Mouse (Mus musculus): ENCODE data around the gene Gcm1. TPM values are rescaled to one million over a fixed set of nuclear protein-coding genes. Genes with fewer than 3 reads are reported as not detected.

Gcm1 gene
- not detected in 2 replicates for polyA plus RNA-seq (2014; fragmentation: Nextera tagmentation; extraction: Ambion mirVana)

- Histone ChIP-seq H3K9me3 (ENCODE audit: control insufficient read depth, low read length) (no peaks in the 10 kb centered on the region), H3K27ac (no peak within 1 kb of the TSS), H3K9ac (no peak within 1 kb of the TSS), H3K4me2 (replicated peaks) (no peak within 1 kb of the TSS), H3K27me3 (ENCODE audit: control insufficient read depth, insufficient read depth, low read length) (no peaks in the 10 kb centered on the region), H3K36me3 (replicated peaks; ENCODE audit: control insufficient read depth, insufficient read depth) (no peaks in the 10 kb centered on the region), H3K4me1 (replicated peaks; ENCODE audit: control insufficient read depth, insufficient read depth, low read length) (no peaks in the 10 kb centered on the region), H3K4me3 (replicated peaks; ENCODE audit: low read length) (no peak within 1 kb of the TSS)
- no peak for ATAC-seq (ENCODE audit: low FRiP score)
- no peak for DNase-seq (ENCODE audit: low spot score)
- 63% methylated on average over 3 of the region's 3 CpGs for WGBS
These were observed at the start of gene Gcm1 for GRCm38 (mm10) chr9:78051677-78052076. Gene Gcm1 (plus strand): TSS chr9:78051924.

- Histone ChIP-seq H3K9me3 (ENCODE audit: control insufficient read depth, low read length) (no peaks in the 10 kb centered on the region), H3K27ac (no peak overlapping the region), H3K4me3 (replicated peaks; ENCODE audit: low read length) (no peak overlapping the region), H3K4me2 (replicated peaks) (no peak overlapping the region), H3K36me3 (replicated peaks; ENCODE audit: control insufficient read depth, insufficient read depth) (no peaks in the 10 kb centered on the region), H3K27me3 (ENCODE audit: control insufficient read depth, insufficient read depth, low read length) (no peaks in the 10 kb centered on the region), H3K4me1 (replicated peaks; ENCODE audit: control insufficient read depth, insufficient read depth, low read length) (no peaks in the 10 kb centered on the region), H3K9ac (no peak overlapping the region)
- WGBS = 89% methylated on average over 2 of the region's 2 CpGs
- DNase-seq (ENCODE audit: low spot score) = no peak
- no peak for ATAC-seq (ENCODE audit: low FRiP score)
These were observed 48.4 kb upstream of the Gcm1 start for GRCm38 (mm10) chr9:78003278-78003677.

DNA sequence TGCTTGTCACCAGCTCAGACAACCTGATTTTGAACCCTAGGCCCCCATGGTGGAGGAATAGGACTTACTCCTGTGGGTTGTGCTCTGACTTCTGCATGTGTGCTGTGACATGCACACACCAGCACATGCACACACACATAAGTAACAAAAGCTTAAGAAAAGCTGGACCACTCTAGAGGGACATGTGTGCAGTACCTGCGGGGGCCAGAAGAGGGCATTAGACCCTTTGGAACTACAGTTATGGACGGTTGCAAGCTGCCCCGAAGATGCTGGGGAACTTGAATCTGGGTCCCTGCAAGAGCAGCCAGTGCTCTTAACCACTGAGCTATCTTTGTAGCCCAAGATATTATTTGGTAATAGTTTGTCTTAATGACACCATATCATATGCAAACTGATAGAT lies 46.2 kb upstream of the Gcm1 start:
- WGBS = 58% methylated on average over 3 of the region's 3 CpGs
- DNase-seq (ENCODE audit: low spot score) (no peak), ATAC-seq (ENCODE audit: low FRiP score) (no peak)
- Histone ChIP-seq H3K9ac (no peak overlapping the region), H3K27ac (no peak overlapping the region), H3K4me3 (replicated peaks; ENCODE audit: low read length) (no peak overlapping the region), H3K27me3 (ENCODE audit: control insufficient read depth, insufficient read depth, low read length) (no peaks in the 10 kb centered on the region), H3K9me3 (ENCODE audit: control insufficient read depth, low read length) (no peaks in the 10 kb centered on the region), H3K4me2 (replicated peaks) (no peak overlapping the region), H3K36me3 (replicated peaks; ENCODE audit: control insufficient read depth, insufficient read depth) (no peaks in the 10 kb centered on the region), H3K4me1 (replicated peaks; ENCODE audit: control insufficient read depth, insufficient read depth, low read length) (no peaks in the 10 kb centered on the region)

DNA sequence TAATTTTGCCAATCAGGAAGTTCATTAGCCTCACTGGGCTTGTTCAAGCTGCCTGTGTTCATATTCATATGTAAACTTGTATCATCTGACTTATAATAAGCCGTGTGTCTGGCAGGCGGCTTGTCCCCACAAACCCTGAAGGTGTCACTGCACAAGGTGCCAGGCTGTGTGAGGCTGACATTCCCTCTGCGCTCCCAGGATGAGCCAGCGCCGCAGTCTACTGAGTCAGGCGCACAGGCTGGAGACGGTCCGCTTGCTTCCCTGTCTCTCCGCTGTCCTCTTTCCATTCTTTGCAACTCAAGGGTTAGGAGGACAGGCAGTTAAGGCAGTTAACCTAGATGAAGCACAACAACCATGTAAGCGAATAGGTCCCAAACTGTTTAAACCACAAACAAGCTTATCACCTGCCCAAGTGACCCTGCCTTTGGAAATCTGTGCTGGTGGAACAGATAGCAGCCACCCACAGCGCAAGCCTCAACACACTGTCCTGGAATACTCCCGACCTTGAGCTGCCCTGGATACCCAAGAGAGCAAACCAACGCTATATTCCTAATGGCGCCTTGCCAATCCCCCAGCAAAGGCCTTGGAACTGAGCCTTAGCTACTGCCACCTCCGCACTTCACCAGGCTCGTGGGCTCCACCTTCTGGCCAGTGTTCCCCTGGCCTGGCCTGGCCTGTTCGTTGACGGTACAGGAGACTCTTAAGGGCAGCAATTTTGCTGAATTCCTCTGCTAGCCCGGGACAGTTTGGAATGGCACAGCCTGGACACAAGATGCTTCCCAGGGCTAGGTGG lies 45.3 kb upstream of the Gcm1 start:
- DNase-seq (ENCODE audit: low spot score) = peak; percentile 76
- H3K9me3 ChIP-seq (ENCODE audit: control insufficient read depth, low read length) = no peaks in the 10 kb centered on the region
- no peak overlapping the region for H3K27ac ChIP-seq
- H3K4me1 ChIP-seq (replicated peaks; ENCODE audit: control insufficient read depth, insufficient read depth, low read length) = no peaks in the 10 kb centered on the region
- WGBS = 56% methylated on average over 19 of the region's 19 CpGs
- H3K27me3 ChIP-seq (ENCODE audit: control insufficient read depth, insufficient read depth, low read length) = no peaks in the 10 kb centered on the region
- H3K36me3 ChIP-seq (replicated peaks; ENCODE audit: control insufficient read depth, insufficient read depth) = no peaks in the 10 kb centered on the region
- no peak overlapping the region for H3K4me3 ChIP-seq (replicated peaks; ENCODE audit: low read length)
- peak; percentile 66; the same call in 1 of the 2 replicates for ATAC-seq (ENCODE audit: low FRiP score)
- H3K9ac ChIP-seq = no peak overlapping the region
- H3K4me2 ChIP-seq (replicated peaks) = no peak overlapping the region

DNA sequence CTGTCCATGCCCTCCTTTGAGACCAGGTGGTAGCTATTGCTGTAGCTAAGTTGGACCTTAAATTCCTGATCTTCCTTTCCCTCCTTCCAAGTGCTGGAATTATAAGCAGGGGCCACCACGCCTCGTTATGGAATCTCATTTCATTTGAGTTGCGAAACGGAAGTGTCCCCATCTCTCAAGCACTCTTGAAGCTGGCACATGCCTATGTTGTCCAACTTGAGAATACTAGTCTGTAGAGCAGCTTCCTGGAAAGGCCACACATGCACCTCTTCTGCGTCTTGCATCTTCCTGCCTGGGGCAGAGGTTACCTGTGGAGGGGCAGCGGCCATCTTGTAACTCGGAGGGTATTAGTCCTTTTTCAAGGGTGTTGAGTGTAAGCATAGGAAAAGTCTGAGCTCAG lies 42.3 kb upstream of the Gcm1 start:
- no peak overlapping the region for H3K4me2 ChIP-seq (replicated peaks)
- no peak overlapping the region for H3K4me3 ChIP-seq (replicated peaks; ENCODE audit: low read length)
- no peak overlapping the region for H3K27ac ChIP-seq
- 95% methylated on average over 7 of the region's 7 CpGs for WGBS
- no peaks in the 10 kb centered on the region for H3K9me3 ChIP-seq (ENCODE audit: control insufficient read depth, low read length)
- no peaks in the 10 kb centered on the region for H3K4me1 ChIP-seq (replicated peaks; ENCODE audit: control insufficient read depth, insufficient read depth, low read length)
- no peak for DNase-seq (ENCODE audit: low spot score)
- no peak for ATAC-seq (ENCODE audit: low FRiP score)
- no peaks in the 10 kb centered on the region for H3K27me3 ChIP-seq (ENCODE audit: control insufficient read depth, insufficient read depth, low read length)
- H3K9ac ChIP-seq = no peak overlapping the region
- no peaks in the 10 kb centered on the region for H3K36me3 ChIP-seq (replicated peaks; ENCODE audit: control insufficient read depth, insufficient read depth)

DNA sequence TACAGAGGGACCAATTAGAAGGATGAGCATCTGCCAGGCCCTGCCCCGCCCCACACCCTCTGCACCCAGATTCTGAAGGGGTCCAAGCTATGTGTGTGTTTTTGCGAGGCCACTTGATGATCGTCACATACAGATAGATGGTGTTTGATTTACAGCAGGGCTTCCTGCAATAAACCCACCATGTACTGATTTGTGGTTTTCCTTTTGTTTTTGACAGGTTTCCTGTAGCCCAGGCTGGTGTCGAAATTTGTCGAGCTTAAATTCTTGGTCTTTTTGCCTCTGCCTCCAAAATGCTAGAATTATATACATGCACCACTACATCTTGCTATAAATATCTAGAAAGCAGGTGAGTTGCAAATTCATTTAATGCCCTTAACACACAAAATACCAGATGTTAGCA lies 41.5 kb upstream of the Gcm1 start:
- no peak overlapping the region for H3K9ac ChIP-seq
- no peak overlapping the region for H3K4me3 ChIP-seq (replicated peaks; ENCODE audit: low read length)
- WGBS = 94% methylated on average over 5 of the region's 5 CpGs
- H3K27me3 ChIP-seq (ENCODE audit: control insufficient read depth, insufficient read depth, low read length) = no peaks in the 10 kb centered on the region
- ATAC-seq (ENCODE audit: low FRiP score) (no peak), DNase-seq (ENCODE audit: low spot score) (no peak)
- H3K4me1 ChIP-seq (replicated peaks; ENCODE audit: control insufficient read depth, insufficient read depth, low read length) = no peaks in the 10 kb centered on the region
- H3K4me2 ChIP-seq (replicated peaks) = no peak overlapping the region
- no peaks in the 10 kb centered on the region for H3K36me3 ChIP-seq (replicated peaks; ENCODE audit: control insufficient read depth, insufficient read depth)
- no peaks in the 10 kb centered on the region for H3K9me3 ChIP-seq (ENCODE audit: control insufficient read depth, low read length)
- H3K27ac ChIP-seq = no peak overlapping the region

GRCm38 (mm10) chr9:78010707-78011106 lies 41.0 kb upstream of the Gcm1 start:
- no peak overlapping the region for H3K4me2 ChIP-seq (replicated peaks)
- no peaks in the 10 kb centered on the region for H3K4me1 ChIP-seq (replicated peaks; ENCODE audit: control insufficient read depth, insufficient read depth, low read length)
- DNase-seq (ENCODE audit: low spot score) (no peak), ATAC-seq (ENCODE audit: low FRiP score) (no peak)
- H3K27me3 ChIP-seq (ENCODE audit: control insufficient read depth, insufficient read depth, low read length) = no peaks in the 10 kb centered on the region
- no peaks in the 10 kb centered on the region for H3K9me3 ChIP-seq (ENCODE audit: control insufficient read depth, low read length)
- no peak overlapping the region for H3K4me3 ChIP-seq (replicated peaks; ENCODE audit: low read length)
- H3K27ac ChIP-seq = no peak overlapping the region
- H3K9ac ChIP-seq = no peak overlapping the region
- H3K36me3 ChIP-seq (replicated peaks; ENCODE audit: control insufficient read depth, insufficient read depth) = no peaks in the 10 kb centered on the region
- 83% methylated on average over 10 of the region's 10 CpGs for WGBS

DNA sequence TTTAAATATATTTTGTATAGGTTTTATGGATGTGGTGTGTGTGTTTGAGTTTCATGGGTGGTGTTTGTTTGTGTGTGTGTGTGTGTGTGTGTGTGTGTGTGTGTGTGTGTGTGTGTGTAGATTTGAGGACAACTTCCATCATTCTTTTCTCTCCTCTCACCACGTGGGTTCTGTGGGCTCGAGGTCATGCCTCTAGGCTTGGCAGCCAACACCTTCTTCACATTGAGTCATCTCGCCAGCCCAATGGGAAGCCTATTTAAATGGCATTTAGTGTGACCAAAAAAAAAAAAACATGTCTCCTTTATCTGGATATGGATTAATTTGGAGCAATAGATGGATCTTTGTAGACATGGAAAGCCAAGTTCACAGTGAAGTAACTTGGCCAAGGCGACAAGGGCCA lies 39.7 kb upstream of the Gcm1 start:
- Histone ChIP-seq H3K27ac (no peak overlapping the region), H3K4me1 (replicated peaks; ENCODE audit: control insufficient read depth, insufficient read depth, low read length) (no peaks in the 10 kb centered on the region), H3K9me3 (ENCODE audit: control insufficient read depth, low read length) (no peaks in the 10 kb centered on the region), H3K4me2 (replicated peaks) (no peak overlapping the region), H3K9ac (no peak overlapping the region), H3K36me3 (replicated peaks; ENCODE audit: control insufficient read depth, insufficient read depth) (no peaks in the 10 kb centered on the region), H3K4me3 (replicated peaks; ENCODE audit: low read length) (no peak overlapping the region), H3K27me3 (ENCODE audit: control insufficient read depth, insufficient read depth, low read length) (no peaks in the 10 kb centered on the region)
- DNase-seq (ENCODE audit: low spot score) (no peak), ATAC-seq (ENCODE audit: low FRiP score) (no peak)
- 85% methylated on average over 4 of the region's 4 CpGs for WGBS

DNA sequence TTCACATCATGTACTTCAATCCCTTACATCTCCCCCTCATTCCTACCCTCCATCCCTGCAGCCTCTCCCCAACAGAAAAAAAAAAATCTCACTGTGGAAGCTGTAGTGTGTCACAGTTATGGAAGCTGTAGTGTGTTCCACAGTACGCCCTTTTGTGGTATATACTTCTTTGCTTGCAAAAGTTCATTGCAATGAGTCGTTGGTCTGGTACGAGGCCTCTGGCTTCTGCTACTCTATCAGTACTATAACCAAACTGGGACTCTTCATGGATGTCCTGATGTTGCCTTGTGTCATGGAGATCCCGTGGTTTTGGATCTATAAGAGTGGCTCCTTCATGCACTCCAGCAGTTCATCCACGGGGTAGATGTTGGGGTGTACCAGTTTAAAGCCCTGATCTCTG lies 39.0 kb upstream of the Gcm1 start:
- 91% methylated on average over 5 of the region's 5 CpGs for WGBS
- Histone ChIP-seq H3K4me1 (replicated peaks; ENCODE audit: control insufficient read depth, insufficient read depth, low read length) (no peaks in the 10 kb centered on the region), H3K4me3 (replicated peaks; ENCODE audit: low read length) (no peak overlapping the region), H3K36me3 (replicated peaks; ENCODE audit: control insufficient read depth, insufficient read depth) (no peaks in the 10 kb centered on the region), H3K9ac (no peak overlapping the region), H3K27ac (no peak overlapping the region), H3K4me2 (replicated peaks) (no peak overlapping the region), H3K27me3 (ENCODE audit: control insufficient read depth, insufficient read depth, low read length) (no peaks in the 10 kb centered on the region), H3K9me3 (ENCODE audit: control insufficient read depth, low read length) (no peaks in the 10 kb centered on the region)
- ATAC-seq (ENCODE audit: low FRiP score) (no peak), DNase-seq (ENCODE audit: low spot score) (no peak)

- Histone ChIP-seq H3K27me3 (ENCODE audit: control insufficient read depth, insufficient read depth, low read length) (no peaks in the 10 kb centered on the region), H3K9me3 (ENCODE audit: control insufficient read depth, low read length) (no peaks in the 10 kb centered on the region), H3K27ac (no peak overlapping the region), H3K36me3 (replicated peaks; ENCODE audit: control insufficient read depth, insufficient read depth) (no peaks in the 10 kb centered on the region), H3K9ac (no peak overlapping the region), H3K4me3 (replicated peaks; ENCODE audit: low read length) (no peak overlapping the region), H3K4me1 (replicated peaks; ENCODE audit: control insufficient read depth, insufficient read depth, low read length) (no peaks in the 10 kb centered on the region), H3K4me2 (replicated peaks) (no peak overlapping the region)
- DNase-seq (ENCODE audit: low spot score) (no peak), ATAC-seq (ENCODE audit: low FRiP score) (no peak)
- 43% methylated on average over 1 of the region's 1 CpGs for WGBS
These were observed 37.9 kb upstream of the Gcm1 start for GRCm38 (mm10) chr9:78013813-78014212.

Measured in hindbrain, embryonic 14.5 days (tissue).